Mouse (Mus musculus): Measurements from ENCODE around the gene Syn2.

- no peak for TF ChIP-seq POLR2A (IDR thresholded peaks at IDR 0.05; ENCODE audit: borderline replicate concordance, control insufficient read depth, low read depth, low read length)
- no peak for TF ChIP-seq CTCF (IDR thresholded peaks at IDR 0.05; ENCODE audit: control insufficient read depth, insufficient read depth, low read length)
These were observed 184.1 kb downstream of the Syn2 start for GRCm38 (mm10) chr6:115318811-115319210.

All from bone marrow, adult 2 months (tissue).